Mouse (Mus musculus) testis, adult 2 months (tissue): ENCODE data around the gene Ascl3.

Experiments
- CTCF ChIP-seq: fragments of 200-500 bp; IDR thresholded peaks from 2 replicates; pipeline ENCODE4 v1.5.1; 2012; ENCODE audit warnings: low read depth, mild to moderate bottlenecking, inconsistent platforms, low read length, moderate library complexity; ENCODE audit not compliant: control insufficient read depth, insufficient read depth, insufficient replicate concordance
- POLR2A ChIP-seq: fragments of 200-500 bp; IDR thresholded peaks from 2 replicates; pipeline ENCODE4 v1.6.1; 2012; ENCODE audit warnings: low read depth, mild to moderate bottlenecking, inconsistent platforms, low read length, moderate library complexity; ENCODE audit not compliant: control insufficient read depth

DNA sequence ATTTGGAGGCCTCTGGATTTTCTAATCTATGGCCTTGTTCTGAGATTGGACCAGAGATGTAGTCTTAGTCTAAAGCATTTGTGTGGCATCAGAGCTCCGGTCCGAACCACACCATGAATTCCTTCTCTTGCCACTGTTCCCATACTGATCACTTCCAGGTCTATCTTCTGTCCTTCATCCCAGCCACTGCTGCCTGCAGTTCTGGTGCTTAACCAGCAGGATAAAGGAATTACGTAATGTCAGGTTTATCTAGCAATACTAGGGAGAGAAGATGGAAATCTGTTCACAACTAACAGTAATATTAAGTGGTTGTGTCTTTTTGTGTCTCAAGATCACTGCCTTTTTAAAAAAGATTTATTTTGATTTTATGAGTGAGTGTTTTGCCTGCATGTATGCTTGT is 41.4 kb downstream of the Ascl3 start:
- TF ChIP-seq CTCF (no peak), POLR2A (no peak)
